Mouse (Mus musculus) thymus, postnatal 14 days (tissue): ENCODE data around the gene Pcnx.

Experiments
- DNase-seq: peaks from one replicate; pipeline ENCODE4 v3.0.0; 2021

Pcnx gene

GRCm38 (mm10) chr12:81859351-81860307 is at the start of gene Pcnx:
Gene Pcnx, plus strand, starts transcription at chr12:81860023.
- DNase-seq: peak; percentile 95

- peak; percentile 25 for DNase-seq
Measured at GRCm38 (mm10) chr12:81810417-81810816, 49.4 kb upstream of the Pcnx start.

- DNase-seq: no peak
Measured at GRCm38 (mm10) chr12:81814742-81815141, 45.1 kb upstream of the Pcnx start.

GRCm38 (mm10) chr12:81816330-81817125 is 43.3 kb upstream of the Pcnx start:
- no peak for DNase-seq

GRCm38 (mm10) chr12:81817126-81817505 is 42.7 kb upstream of the Pcnx start:
- no peak for DNase-seq

- no peak for DNase-seq
Measured at GRCm38 (mm10) chr12:81820700-81821099, 39.1 kb upstream of the Pcnx start.

GRCm38 (mm10) chr12:81822176-81822575 is 37.6 kb upstream of the Pcnx start:
- no peak for DNase-seq

GRCm38 (mm10) chr12:81822778-81823480 is 36.9 kb upstream of the Pcnx start:
- DNase-seq: no peak

GRCm38 (mm10) chr12:81828355-81828754 is 31.5 kb upstream of the Pcnx start:
- DNase-seq: no peak

GRCm38 (mm10) chr12:81832039-81832738 is 27.6 kb upstream of the Pcnx start:
- DNase-seq: no peak

- DNase-seq: no peak
Measured at GRCm38 (mm10) chr12:81833094-81833493, 26.7 kb upstream of the Pcnx start.

GRCm38 (mm10) chr12:81836162-81836561 is 23.7 kb upstream of the Pcnx start:
- no peak for DNase-seq

- no peak for DNase-seq
Measured at GRCm38 (mm10) chr12:81837463-81837862, 22.4 kb upstream of the Pcnx start.

GRCm38 (mm10) chr12:81839663-81840062 is 20.2 kb upstream of the Pcnx start:
- DNase-seq: no peak

GRCm38 (mm10) chr12:81841046-81841445 is 18.8 kb upstream of the Pcnx start:
- DNase-seq: no peak

GRCm38 (mm10) chr12:81843501-81843900 is 16.3 kb upstream of the Pcnx start:
- DNase-seq: no peak

- DNase-seq: no peak
Measured at GRCm38 (mm10) chr12:81844572-81844971, 15.3 kb upstream of the Pcnx start.

- peak; percentile 35 for DNase-seq
Measured at GRCm38 (mm10) chr12:81844981-81845380, 14.8 kb upstream of the Pcnx start.

GRCm38 (mm10) chr12:81849629-81850028 is 10.2 kb upstream of the Pcnx start:
- DNase-seq: no peak

GRCm38 (mm10) chr12:81852551-81852950 is 7.3 kb upstream of the Pcnx start:
- DNase-seq: no peak

GRCm38 (mm10) chr12:81852977-81853376 is 6.8 kb upstream of the Pcnx start:
- DNase-seq: no peak

GRCm38 (mm10) chr12:81853543-81853942 is 6.3 kb upstream of the Pcnx start:
- DNase-seq: no peak

- no peak for DNase-seq
Measured at GRCm38 (mm10) chr12:81855031-81855430, 4.8 kb upstream of the Pcnx start.
